Mouse (Mus musculus): Measurements from ENCODE around the gene Sult2b1.

GRCm38 (mm10) chr7:45720413-45721233 lies 63.8 kb downstream of the Sult2b1 start, which contains the start of gene Fam83e:
- TF ChIP-seq MAFK (IDR thresholded peaks at IDR 0.05; ENCODE audit: insufficient read depth, low read depth, low read length) (no peak), ZNF384 (IDR thresholded peaks at IDR 0.05; ENCODE audit: low read depth, low read length) (no peak), CHD2 (IDR thresholded peaks at IDR 0.05; ENCODE audit: low read depth, low read length) (peak; percentile 52; the same call in 1 of the 2 replicates), HCFC1 (IDR thresholded peaks at IDR 0.05; ENCODE audit: borderline replicate concordance, insufficient read depth, low read length) (no peak)

Data from ES-E14 (cell line).